Mouse (Mus musculus): ENCODE data around the gene Serpinb2. TPM values are rescaled to one million over a fixed set of nuclear protein-coding genes. Genes with fewer than 3 reads are reported as not detected.

The Serpinb2 gene
- under 1 TPM; 0.57 to 0.78 TPM for total RNA-seq (2021)
- long read RNA-seq, experiment 1 = 0 reads
- long read RNA-seq, experiment 2 = 0 reads

- no peak for DNase-seq
- intact Hi-C loops (cut with DNase I) = no loop called here
These were observed at the start of gene Serpinb2 for GRCm38 (mm10) chr1:107511252-107511651. Serpinb2 (plus strand) TSS chr1:107511423.

- intact Hi-C loops (cut with DNase I) = loop anchor here (5.0 to 10.0 kb wide), 3 partner anchors 238 to 578 kb away; no protein-coding TSS in a partner anchor
- DNase-seq = no peak
These were observed 31.3 kb upstream of the Serpinb2 start for GRCm38 (mm10) chr1:107479909-107480308.

GRCm38 (mm10) chr1:107481452-107481851, 29.8 kb upstream of the Serpinb2 start:
- intact Hi-C loops (cut with DNase I) = loop anchor here (5.0 to 10.0 kb wide), 3 partner anchors 239 to 579 kb away; no protein-coding TSS in a partner anchor

GRCm38 (mm10) chr1:107489577-107489976, 21.6 kb upstream of the Serpinb2 start:
- intact Hi-C loops (cut with DNase I) = loop anchor here (10.0 kb wide), 1 partner anchor 475 kb away; no protein-coding TSS in a partner anchor
- DNase-seq = peak in 1 of 2 experiments; percentile 1

More at GRCm38 (mm10) chr1:107481452-107481851, 29.8 kb upstream of the Serpinb2 start:
- DNase-seq = peak; percentile 64 to 80

- DNase-seq = peak in 1 of 2 experiments; percentile 1
These were observed 14.4 kb upstream of the Serpinb2 start for GRCm38 (mm10) chr1:107496789-107497188.

GRCm38 (mm10) chr1:107502025-107502424, 9.2 kb upstream of the Serpinb2 start:
- intact Hi-C loops (cut with DNase I) = no loop called here

More at GRCm38 (mm10) chr1:107496789-107497188, 14.4 kb upstream of the Serpinb2 start:
- intact Hi-C loops (cut with DNase I) = no loop called here

GRCm38 (mm10) chr1:107503294-107503693, 7.9 kb upstream of the Serpinb2 start:
- intact Hi-C loops (cut with DNase I) = no loop called here
- no peak for DNase-seq

More at GRCm38 (mm10) chr1:107502025-107502424, 9.2 kb upstream of the Serpinb2 start:
- no peak for DNase-seq

- DNase-seq = no peak
- intact Hi-C loops (cut with DNase I) = no loop called here
These were observed 5.2 kb upstream of the Serpinb2 start for GRCm38 (mm10) chr1:107505898-107506562.

GRCm38 (mm10) chr1:107512194-107513138, 1.2 kb downstream of the Serpinb2 start:
- intact Hi-C loops (cut with DNase I) = no loop called here
- no peak for DNase-seq

GRCm38 (mm10) chr1:107513530-107513929, 2.3 kb downstream of the Serpinb2 start:
- no peak for DNase-seq
- intact Hi-C loops (cut with DNase I) = no loop called here

- DNase-seq = no peak
These were observed 4.7 kb downstream of the Serpinb2 start for GRCm38 (mm10) chr1:107515839-107516498.

GRCm38 (mm10) chr1:107525592-107525991, 14.4 kb downstream of the Serpinb2 start:
- no peak for DNase-seq
- intact Hi-C loops (cut with DNase I) = no loop called here

More at GRCm38 (mm10) chr1:107515839-107516498, 4.7 kb downstream of the Serpinb2 start:
- intact Hi-C loops (cut with DNase I) = no loop called here

- intact Hi-C loops (cut with DNase I) = no loop called here
- DNase-seq = no peak
These were observed 17.3 kb downstream of the Serpinb2 start for GRCm38 (mm10) chr1:107528325-107529078.

GRCm38 (mm10) chr1:107529365-107530052, 18.3 kb downstream of the Serpinb2 start:
- no peak for DNase-seq
- intact Hi-C loops (cut with DNase I) = no loop called here

GRCm38 (mm10) chr1:107533736-107534135, 22.5 kb downstream of the Serpinb2 start:
- no peak for DNase-seq
- intact Hi-C loops (cut with DNase I) = no loop called here

- DNase-seq = peak in 1 of 2 experiments; percentile 3
- intact Hi-C loops (cut with DNase I) = no loop called here
These were observed 26.2 kb downstream of the Serpinb2 start for GRCm38 (mm10) chr1:107537435-107537834.

GRCm38 (mm10) chr1:107559494-107559893, 48.3 kb downstream of the Serpinb2 start:
- DNase-seq = no peak
- intact Hi-C loops (cut with DNase I) = no loop called here

GRCm38 (mm10) chr1:107562110-107562509, 50.9 kb downstream of the Serpinb2 start:
- intact Hi-C loops (cut with DNase I) = no loop called here
- DNase-seq = no peak

GRCm38 (mm10) chr1:107565644-107566043, 54.4 kb downstream of the Serpinb2 start:
- no peak for DNase-seq
- intact Hi-C loops (cut with DNase I) = loop anchor here (2.0 kb wide), 1 partner anchor 31 kb away; no protein-coding TSS in a partner anchor
